Mouse (Mus musculus) gastrocnemius, postnatal 14 days (tissue): ENCODE data around the gene Ybx2. TPM values are rescaled to one million over a fixed set of nuclear protein-coding genes. Genes with fewer than 3 reads are reported as not detected.
A peak's percentile ranks its signal among the peaks of the same experiment; 100 is the strongest.

Experiments used
- DNase-seq: peaks from one replicate; pipeline ENCODE4 v3.0.0; 2021; ENCODE audit warnings: mixed read lengths
- intact Hi-C: fragments of 180-260 bp; cut with DNase I; formaldehyde crosslinking; loops from one replicate; pipeline ENCODE4 v1.15.1; 2025; ENCODE audit warnings: low total_unique reads
- total RNA-seq, 2 experiments: library from RNA; stranded (reverse); gene quantifications; 2 replicates each; pipeline ENCODE4 v1.2.3; 2021

The Ybx2 gene
- total RNA-seq, 2 experiments from 2014 or later: 2.1 to 4.3 TPM

DNA sequence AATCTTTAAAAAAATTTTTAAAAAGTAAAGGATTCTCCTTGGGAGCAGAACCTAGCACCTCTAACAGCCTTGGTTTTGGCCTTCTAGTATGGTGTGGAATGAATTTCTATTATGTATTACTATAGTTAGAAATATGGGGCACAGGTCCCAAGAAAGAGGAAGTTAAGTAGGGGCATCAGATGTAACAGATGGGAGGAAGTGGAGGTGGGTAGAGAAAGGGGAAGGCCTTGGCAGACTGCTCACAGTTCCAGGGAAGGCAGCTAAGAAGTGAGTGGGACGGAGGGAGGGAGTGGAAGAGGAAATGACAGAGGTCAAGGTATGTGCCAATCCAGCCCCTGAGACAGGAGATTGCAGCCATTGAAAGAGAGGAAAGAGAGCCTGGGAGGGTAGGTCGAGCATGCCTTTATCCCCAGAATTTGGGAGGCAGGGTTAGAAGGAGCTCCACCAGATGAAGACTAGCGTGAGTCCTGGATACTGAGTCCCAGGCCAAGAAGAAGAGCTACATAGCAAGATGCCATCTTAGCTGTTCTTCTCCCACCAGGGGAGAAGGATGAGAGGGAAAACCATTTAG lies 4.5 kb upstream of the Ybx2 start:
- no peak for DNase-seq
- intact Hi-C loops: loop anchor here (10.0 kb wide), 1 partner anchor 74 kb away; the partner anchor contains the start of gene Dvl2

DNA sequence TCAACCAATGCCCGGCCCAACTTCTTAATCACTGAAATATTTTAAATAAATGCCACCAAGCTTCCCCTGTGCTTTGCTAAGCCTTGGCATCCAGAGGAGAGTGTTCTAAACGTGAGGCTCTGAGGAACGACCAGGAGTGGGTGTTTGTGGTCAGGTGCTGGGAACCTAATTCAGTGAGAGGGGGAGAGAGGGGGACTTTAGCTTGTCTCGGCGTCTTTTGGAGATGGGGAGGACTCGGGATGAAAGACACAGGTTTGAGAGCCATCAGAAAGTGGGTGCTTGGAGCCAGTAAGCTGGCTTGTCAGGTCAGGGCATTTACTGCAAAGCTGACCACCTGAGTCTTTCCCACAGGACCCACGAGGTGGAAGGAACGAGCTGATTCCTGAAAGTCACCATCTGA lies 3.8 kb upstream of the Ybx2 start:
- intact Hi-C loops: loop anchor here (10.0 kb wide), 1 partner anchor 73 kb away; the partner anchor contains the start of gene Dvl2
- no peak for DNase-seq

DNA sequence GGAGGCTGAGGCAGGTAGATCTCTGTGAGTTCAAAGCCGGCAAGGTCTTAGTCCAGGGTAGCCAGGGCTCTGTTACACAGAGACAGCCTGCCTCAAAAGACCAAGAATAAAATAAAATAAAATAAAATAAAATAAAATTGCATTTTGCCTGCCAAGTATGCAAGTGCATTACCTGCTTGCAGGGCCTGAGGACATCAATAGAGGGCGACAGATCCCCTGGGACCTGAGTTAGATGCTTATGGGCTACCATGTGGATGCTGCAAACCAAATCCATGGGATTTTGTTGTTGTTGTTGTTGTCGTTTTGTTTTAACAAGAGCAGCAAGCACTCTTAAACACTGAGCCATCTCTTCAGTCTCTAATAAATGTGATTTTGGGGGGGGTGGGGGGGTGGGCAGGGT lies 3.3 kb upstream of the Ybx2 start:
- intact Hi-C loops: loop anchor here (10.0 kb wide), 1 partner anchor 73 kb away; the partner anchor contains the start of gene Dvl2
- no peak for DNase-seq

DNA sequence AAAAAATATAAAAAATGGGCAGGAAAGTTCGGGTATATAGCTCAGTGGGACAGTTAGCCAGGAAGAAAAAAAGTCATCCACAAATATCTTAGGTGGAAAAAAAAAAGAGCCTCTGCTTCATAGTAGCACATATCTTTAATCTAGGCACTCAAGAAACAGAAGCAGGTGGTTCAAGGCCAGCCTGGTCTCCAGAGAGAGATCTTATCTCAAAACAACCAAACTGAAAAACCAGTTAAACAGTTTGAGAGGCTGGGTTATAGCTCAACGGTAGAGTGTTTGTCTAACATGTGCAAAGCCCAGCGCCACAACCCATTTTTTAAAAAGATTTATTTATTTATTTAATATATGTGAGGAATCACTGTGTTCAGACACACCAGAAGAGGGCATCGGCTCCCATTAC lies 2.5 kb upstream of the Ybx2 start:
- intact Hi-C loops: loop anchor here (10.0 kb wide), 1 partner anchor 72 kb away; the partner anchor contains the start of gene Dvl2
- DNase-seq: no peak

DNA sequence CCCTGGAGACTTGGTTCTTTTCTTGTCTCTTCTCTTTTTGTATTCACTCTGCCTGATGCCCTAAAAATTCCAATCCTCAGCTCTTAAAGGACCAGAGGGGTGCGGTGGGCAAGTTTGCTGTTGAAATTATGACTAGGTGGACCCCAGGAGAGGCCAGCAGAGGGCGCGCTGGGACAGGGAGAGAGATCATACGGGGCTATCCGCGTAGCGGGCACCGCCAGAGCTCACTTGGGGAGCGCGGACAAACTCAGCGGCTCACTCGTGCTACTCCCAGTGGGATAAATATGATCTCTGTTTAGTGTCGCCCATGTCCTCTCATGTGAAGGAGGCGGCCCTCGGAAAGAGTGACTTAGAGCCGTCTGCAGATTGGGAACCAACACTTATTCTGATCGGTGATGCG lies 1.4 kb upstream of the Ybx2 start:
- DNase-seq: peak; percentile 96
- intact Hi-C loops: loop anchor here (10.0 kb wide), 1 partner anchor 71 kb away; the partner anchor contains the start of gene Dvl2

DNA sequence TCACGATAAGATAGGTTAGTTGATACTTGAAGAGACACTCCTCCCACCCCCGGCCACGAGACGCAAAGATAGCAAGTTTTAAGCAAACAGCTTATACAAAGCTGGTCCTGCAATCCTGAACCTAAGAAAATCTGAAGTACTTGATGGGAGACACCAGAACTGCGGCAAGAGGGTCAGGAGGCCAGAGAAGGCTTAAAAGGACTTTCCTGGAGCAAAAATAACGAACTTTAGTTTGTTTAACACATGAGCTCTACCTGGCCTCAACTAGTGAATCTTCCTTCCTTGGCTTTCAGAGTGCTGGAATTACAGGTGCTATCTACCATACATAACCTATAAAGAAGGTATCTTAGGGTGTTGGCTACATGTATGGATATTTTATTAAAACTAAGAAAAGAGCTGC lies 915 bp upstream of the Ybx2 start:
- intact Hi-C loops: loop anchor here (10.0 kb wide), 1 partner anchor 70 kb away; the partner anchor contains the start of gene Dvl2
- DNase-seq: no peak

DNA sequence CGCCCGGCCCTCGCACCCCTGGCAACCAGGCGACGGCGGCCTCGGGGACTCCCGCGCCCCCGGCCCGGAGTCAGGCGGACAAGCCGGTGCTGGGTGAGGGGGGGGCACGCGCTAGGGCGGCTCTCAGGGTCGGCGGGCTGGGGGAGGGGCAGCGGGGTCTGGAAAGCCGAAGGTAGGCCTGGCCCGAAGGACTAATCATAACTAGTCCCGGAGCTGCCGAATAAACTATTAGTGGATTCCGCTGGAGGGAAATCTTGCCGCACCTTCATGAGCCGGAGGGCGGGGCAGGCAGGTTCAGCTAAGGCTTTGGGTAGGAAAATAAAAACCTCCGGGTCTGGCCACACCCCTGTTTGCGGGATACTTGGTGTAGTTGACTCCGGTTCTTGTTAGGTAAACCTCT lies 560 bp downstream of the Ybx2 start:
- no peak for DNase-seq
- intact Hi-C loops: loop anchor here (10.0 kb wide), 1 partner anchor 69 kb away; the partner anchor contains the start of gene Dvl2

DNA sequence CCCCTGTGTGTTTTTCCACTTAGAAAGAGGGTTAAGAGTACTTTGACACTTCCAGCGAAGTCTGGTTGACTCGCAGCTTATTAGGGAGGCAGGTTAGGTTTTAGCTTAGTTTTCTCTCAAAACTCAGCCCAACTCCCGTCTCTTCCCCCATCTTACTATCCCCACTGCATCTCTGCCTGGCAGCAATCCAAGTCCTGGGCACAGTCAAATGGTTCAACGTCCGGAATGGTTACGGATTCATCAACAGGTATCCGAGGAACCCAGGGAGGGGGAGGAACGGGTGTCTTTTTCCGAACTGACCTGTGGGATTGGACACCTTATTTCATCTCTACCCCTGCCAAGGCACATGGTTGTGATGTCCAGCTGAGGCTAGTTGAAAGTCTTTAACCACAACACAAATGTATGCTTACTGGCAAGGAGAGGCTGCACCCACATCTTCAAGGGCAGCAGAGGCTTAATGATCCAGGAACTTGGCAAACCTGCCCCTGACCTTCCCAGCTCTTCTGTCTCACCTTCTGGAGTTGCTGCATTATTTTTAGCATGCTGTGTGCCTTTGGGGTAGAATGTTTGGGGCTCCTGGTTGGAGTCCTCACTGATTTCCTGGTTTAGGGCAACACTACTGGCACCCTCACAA lies 1.2 kb downstream of the Ybx2 start:
- no peak for DNase-seq
- intact Hi-C loops: loop anchor here (10.0 kb wide), 1 partner anchor 68 kb away; the partner anchor contains the start of gene Dvl2

DNA sequence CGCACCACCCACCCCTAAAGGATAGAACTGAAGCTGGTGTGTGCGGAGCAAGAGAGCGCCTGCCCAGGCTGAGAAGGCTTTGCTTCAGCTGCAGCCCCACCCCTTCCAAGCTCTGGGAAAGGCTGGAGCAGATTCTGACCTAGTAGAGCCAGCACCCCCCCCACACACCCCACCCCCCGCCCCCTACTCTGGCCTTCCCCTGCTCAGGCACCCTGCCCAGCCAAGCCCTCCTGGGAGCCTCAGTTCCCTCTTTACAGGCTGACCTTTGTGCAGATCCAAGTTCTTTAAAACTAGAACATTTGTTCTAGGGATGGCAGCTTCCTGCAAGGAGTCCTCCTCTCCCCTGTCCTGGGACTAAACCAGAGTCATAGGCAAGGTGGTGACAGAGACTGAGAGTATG lies 1.8 kb downstream of the Ybx2 start:
- intact Hi-C loops: loop anchor here (10.0 kb wide), 1 partner anchor 67 kb away; the partner anchor contains the start of gene Dvl2
- peak; percentile 79 for DNase-seq

DNA sequence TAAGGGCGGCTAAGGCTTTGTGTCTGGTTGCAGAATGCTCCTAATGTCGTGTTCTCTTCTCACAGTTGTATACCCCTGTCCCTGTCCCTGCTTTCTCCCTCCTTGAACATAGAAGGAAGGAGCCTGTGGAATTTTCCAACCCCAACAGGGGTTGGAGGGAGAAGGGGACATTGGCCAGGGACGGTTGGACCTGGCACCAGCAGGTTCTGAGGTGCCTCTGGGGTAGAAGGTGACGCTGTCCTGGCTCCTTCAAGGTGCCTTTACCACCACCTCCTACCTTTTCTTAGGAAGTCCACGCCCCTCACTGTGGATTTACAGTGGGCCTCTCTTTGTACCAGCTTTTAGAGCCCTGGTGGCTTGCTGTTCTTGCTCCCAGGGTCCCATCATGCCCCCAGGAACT lies 2.2 kb downstream of the Ybx2 start:
- no peak for DNase-seq
- intact Hi-C loops: loop anchor here (10.0 kb wide), 1 partner anchor 67 kb away; the partner anchor contains the start of gene Dvl2

DNA sequence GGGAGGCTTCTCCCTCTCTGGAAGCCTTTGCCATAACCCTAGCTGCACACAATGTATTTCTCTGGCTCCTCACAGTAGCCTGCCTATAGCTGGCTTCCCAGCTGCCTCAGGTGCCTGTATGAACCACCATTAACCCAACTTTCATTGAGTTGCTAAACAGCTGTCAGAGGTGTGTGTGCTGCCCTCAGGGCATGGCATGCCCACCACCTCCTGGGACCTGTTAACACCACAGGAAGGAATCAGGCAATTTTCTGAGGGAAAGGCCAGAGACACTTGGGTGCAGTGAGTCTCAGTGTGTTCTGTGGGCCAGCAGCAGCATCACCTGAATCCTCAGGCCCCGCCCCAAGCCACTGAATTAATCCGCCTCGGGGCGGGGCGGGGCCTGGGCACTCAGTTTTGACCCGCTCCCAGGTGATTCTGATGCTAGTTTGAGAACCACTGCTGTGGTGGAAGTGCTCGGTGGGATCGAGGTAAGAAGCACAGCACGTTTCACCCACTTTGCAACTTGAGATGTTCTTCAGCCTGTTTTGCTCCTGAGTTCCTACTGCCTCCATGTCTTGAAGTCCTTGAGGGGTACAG lies 2.9 kb downstream of the Ybx2 start:
- intact Hi-C loops: loop anchor here (10.0 kb wide), 1 partner anchor 66 kb away; the partner anchor contains the start of gene Dvl2
- no peak for DNase-seq

DNA sequence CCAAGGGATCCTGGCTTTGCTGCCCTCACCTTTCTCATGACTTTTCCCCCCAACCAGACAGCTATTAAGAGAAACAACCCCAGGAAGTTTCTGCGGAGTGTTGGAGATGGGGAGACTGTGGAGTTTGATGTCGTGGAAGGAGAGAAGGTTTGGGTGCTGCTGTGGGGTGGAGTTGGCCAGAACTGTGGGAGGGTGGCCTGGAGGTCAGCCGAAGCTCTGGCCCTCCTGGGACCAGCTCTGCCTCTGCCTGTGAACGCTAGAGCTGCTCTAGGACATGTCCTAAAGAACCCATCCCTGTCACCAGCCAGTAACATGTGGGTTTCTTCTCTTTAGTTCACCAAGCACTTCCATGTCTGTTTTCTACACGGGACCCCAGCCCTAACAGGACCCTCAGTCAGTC lies 3.6 kb downstream of the Ybx2 start:
- no peak for DNase-seq

DNA sequence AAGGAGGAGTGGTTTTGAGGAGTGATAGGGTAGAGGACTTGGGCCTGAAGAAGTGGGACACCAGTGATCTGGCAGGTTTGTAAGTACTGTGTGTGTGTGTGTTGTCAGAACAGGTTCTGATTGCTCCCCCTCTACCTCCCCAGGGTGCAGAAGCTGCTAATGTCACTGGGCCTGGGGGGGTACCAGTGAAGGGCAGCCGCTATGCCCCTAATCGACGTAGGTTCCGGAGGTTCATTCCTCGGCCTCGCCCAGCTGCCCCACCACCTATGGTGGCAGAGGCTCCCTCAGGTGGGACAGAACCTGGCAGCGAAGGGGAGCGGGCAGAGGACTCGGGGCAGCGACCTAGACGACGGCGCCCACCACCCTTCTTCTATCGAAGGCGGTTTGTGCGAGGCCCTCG lies 4.1 kb downstream of the Ybx2 start:
- intact Hi-C loops: loop anchor here (10.0 kb wide), 1 partner anchor 65 kb away; the partner anchor contains the start of gene Dvl2
- DNase-seq: no peak

More for the DNA sequence above, 3.6 kb downstream of the Ybx2 start:
- intact Hi-C loops: loop anchor here (10.0 kb wide), 1 partner anchor 66 kb away; the partner anchor contains the start of gene Dvl2

DNA sequence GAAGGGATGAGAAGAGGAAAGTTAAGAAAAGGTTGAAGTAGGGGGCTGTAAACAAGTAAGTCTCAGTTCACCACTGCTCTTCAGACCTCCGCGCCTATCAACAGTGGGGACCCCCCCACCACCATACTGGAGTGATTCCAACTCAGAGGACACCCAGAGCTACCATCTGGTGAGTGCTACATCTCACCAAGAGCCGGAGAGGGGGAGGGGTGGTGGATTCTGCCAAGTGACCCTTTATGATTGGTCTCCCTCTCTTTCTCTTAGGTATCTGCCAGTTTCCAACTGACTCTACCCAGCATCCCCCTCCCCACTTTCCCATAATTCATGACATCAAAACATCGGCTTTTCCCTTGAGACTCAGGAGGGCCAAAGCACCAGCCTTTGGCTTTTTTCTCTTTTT lies 5.4 kb downstream of the Ybx2 start:
- DNase-seq: no peak
- intact Hi-C loops: no loop called here

DNA sequence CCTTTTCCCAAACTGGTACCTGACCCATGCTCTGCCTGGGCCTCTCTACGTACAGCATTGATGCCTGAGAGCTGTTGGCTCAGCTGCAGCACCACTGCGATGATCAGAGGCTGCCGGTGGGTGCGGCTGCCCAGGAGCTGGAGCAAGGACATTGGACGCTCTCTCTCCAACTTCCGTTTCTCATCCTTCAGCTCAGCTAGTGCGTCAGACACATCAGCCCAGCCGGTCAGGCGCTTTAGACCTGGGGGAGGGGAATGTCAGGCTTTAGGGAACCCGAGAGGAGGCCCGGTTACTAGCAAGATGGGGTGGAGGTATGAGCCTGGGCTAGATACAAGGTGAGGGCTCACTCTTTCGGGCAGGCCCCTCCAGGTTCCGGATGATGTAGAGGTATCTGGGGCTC lies 9.6 kb downstream of the Ybx2 start:
- no peak for DNase-seq
- intact Hi-C loops: no loop called here

DNA sequence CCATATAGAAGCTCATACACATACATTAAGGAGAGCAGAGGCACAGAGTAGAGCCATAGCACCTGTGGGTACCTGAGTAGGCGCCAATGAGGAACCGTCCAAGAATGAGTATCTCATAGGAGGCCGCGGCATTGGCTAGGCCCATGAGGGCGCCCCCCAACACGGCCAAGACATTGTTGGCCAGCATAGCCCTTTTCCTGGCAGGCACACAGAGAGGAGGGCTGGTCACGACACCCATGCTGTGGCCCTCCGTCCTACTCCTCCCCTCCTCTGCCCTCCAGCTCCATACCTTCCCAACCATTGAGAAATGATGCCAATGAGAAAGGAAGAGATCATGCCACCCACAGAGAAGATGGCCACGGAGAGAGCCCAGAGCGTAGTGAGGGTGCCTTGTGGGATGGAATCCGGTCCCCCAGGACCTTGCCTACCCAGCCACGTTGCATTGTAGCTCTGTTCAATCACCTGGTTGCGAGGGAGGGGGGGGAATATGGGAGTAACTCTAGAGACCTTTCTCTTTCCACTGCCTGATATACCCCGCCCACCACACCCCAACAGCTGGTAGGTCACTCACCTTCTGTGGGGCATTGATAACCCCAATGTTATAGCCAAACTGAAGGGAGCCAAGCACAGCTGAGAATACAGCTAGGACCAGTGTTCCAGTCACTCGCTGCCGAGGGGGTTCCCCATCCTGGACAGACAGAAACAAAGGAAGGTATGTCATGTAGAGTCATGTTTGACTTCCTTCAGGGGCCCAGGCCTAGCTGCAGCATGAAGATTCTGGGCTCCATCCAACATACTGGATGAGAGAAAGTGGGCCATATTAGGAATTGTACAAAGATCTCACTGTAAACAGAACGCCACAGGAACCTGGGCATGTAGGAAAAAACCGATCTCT lies 10.6 kb downstream of the Ybx2 start:
- intact Hi-C loops: no loop called here
- no peak for DNase-seq

DNA sequence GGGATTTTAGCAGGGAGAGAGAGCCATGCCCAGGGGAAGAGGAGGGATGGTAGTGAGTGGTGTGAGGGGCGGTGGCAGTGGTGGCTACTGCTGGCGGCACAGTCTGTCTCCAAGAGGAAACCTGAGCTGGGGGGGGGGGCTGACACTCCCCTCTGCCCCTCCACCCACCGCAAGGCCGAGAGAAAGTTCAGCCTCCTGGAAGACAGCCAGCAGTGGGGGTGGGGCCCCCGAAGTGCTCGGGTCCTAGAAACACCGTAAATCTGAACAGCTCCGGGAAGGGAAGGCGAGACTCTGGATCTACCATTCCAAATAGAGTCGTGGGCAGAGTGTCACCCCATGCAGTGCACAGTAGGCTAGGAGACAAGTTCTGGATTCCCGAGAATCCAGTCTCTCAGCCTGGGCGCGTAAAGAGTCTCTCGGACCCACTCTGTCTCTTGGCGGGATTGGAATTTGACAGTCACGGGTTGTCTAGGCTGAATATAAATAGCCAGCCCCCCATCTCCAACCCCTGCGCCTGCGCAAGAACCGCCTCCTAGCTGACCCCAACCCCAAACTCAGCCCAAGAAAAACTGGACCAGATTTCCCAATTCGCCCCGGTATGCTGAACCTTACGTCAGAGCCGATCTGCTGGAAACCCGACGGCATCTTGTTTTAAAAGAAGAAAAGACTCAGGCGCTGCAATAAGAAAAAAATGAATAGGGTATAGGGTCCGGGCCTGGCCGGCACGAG lies 11.9 kb downstream of the Ybx2 start:
- intact Hi-C loops: no loop called here
- peak; percentile 80 for DNase-seq

DNA sequence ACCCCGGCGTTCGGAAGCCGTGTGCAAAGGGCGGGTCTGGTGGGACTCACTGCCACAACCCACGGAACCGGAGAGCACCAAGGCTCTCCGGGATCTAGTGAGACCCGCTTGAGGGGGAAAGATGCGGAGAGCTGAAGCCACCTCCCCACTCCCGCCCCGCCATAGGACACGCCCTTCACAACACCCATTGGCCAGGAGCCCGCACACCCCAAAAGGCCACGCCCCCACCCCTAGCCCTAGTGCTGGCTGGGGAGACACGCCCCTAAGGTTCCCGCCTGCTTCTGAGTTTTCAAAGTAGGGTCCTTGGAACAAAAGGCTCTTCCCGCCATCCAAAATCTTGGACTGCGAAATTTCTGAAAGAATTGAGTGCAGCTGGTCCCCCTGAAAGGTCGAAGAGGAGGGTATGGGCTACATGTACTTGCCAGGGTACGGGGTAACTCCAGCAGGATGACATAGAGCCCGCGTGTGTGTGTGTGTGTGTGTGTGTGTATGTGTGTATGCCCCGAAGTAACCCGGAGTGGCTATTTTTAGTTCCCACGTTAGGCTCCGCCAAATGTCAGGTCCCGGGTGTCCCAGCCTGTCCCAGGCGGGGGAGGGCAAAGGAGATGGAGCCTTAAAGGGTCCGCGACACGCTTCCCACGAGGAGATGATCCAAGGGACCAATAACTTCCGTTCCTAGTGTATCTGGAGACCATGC lies 12.6 kb downstream of the Ybx2 start, which contains the start of gene Slc2a4:
TSS of gene Slc2a4 (minus strand) at position 123 of the 697 bp plus-strand sequence.
- DNase-seq: peak; percentile 96
- intact Hi-C loops: no loop called here
